Mouse (Mus musculus) neural tube, embryonic 12.5 days (tissue): ENCODE results near the gene Alox12b. TPM values are rescaled to one million over a fixed set of nuclear protein-coding genes. Genes with fewer than 3 reads are reported as not detected.

ENCODE experiments used
- ATAC-seq: fragments of 200-750 bp; cut with Nextera tagmentation; 2 replicates; pipeline ENCODE4 v1.8.0; 2017; ENCODE audit warnings: low read depth, mild to moderate bottlenecking, moderate TSS enrichment, moderate library complexity; ENCODE audit not compliant: low FRiP score
- H3K27ac ChIP-seq: fragments of 300-500 bp; sonication (generic); 2 replicates; pipeline ENCODE4 v1.5.1; 2016
- H3K27me3 ChIP-seq: fragments of 300-500 bp; sonication (generic); replicated peaks from 2 replicates; pipeline ENCODE4 v1.6.1; 2016; ENCODE audit warnings: mild to moderate bottlenecking
- H3K36me3 ChIP-seq: fragments of 300-500 bp; sonication (generic); 2 replicates; pipeline ENCODE4 v1.6.1; 2016; ENCODE audit warnings: mild to moderate bottlenecking
- H3K4me1 ChIP-seq: fragments of 300-500 bp; sonication (generic); 2 replicates; pipeline ENCODE4 v1.6.1; 2016
- H3K4me2 ChIP-seq: fragments of 300-500 bp; sonication (generic); replicated peaks from 2 replicates; pipeline ENCODE4 v1.6.1; 2016; ENCODE audit warnings: mild to moderate bottlenecking
- H3K4me3 ChIP-seq: fragments of 300-500 bp; sonication (generic); 2 replicates; pipeline ENCODE4 v1.5.1; 2016
- H3K9ac ChIP-seq: fragments of 300-500 bp; sonication (generic); 2 replicates; pipeline ENCODE4 v1.6.1; 2016; ENCODE audit warnings: mild to moderate bottlenecking
- H3K9me3 ChIP-seq: fragments of 300-500 bp; sonication (generic); 2 replicates; pipeline ENCODE4 v1.6.1; 2016; ENCODE audit warnings: mild to moderate bottlenecking
- WGBS: fragments of 180-500 bp; shearing (Covaris S2); methylation state at CpG from one replicate; pipeline ENCODE4 v1.1.7; 2016; 5-methylcytosine and 5-hydroxymethylcytosine counted together
- polyA plus RNA-seq: library from polyadenylated mRNA; unstranded; fragments of >200 nt; fragmentation: Nextera tagmentation; extraction: Ambion mirVana; gene quantifications from 2 replicates; pipeline ENCODE4 v1.2.1, GENCODE M21; 2016

Gene Alox12b
- 0.20 TPM in 1 of 2 replicates, not detected in the other for polyA plus RNA-seq

DNA sequence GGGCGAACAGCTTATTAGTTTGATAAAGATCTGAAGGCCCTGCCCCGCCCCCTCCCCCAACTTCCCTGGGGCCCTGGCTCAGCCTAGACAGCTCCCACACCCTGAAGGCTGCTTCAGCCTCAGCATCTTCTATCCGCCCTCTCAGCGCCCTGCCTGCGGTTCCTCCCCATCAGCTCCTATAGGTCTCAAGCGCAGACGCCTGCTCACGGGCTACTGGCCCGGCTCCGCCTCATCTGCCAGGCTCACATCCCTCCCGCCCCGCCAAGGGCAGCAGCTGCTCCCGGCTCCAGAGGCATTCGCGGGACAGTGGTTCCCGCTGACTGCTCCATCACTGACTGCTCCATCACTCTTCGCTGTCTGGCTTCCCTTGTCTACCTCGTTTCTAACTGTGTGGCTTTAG, at the start of gene Alox12b:
Gene Alox12b (plus strand): TSS at position 190 of the 400 bp plus-strand sequence.
- H3K9ac ChIP-seq = 0 out of 2 replicates have a peak within 1 kb of the TSS, but pooled peaks have one; percentile 33

GRCm38 (mm10) chr11:69107676-69108075, 49.1 kb upstream of the Alox12b start:
- Histone ChIP-seq H3K4me3 (no peak overlapping the region), H3K4me1 (no peaks in the 10 kb centered on the region), H3K9ac (no peak overlapping the region), H3K9me3 (no peaks in the 10 kb centered on the region), H3K36me3 (peaks cover 69% of the 10 kb centered on the region), H3K4me2 (no peak overlapping the region), H3K27me3 (no peaks in the 10 kb centered on the region), H3K27ac (no peak overlapping the region)
- WGBS = 92% methylated on average over 11 of the region's 11 CpGs
- no peak for ATAC-seq

More for the DNA sequence above, at the start of gene Alox12b:
- peaks cover 8% of the 10 kb centered on the region for H3K4me1 ChIP-seq
- 5% methylated on average over 18 of the region's 18 CpGs for WGBS
- peak; percentile 56; the same call in 1 of the 2 replicates for ATAC-seq
- peaks cover 21% of the 10 kb centered on the region for H3K27me3 ChIP-seq
- H3K36me3 ChIP-seq = no peaks in the 10 kb centered on the region
- H3K4me2 ChIP-seq = peak within 1 kb of the TSS; percentile 54
- peak within 1 kb of the TSS; percentile 17; the same call in 1 of the 2 replicates for H3K4me3 ChIP-seq
- no peaks in the 10 kb centered on the region for H3K9me3 ChIP-seq
- H3K27ac ChIP-seq = no peak within 1 kb of the TSS

DNA sequence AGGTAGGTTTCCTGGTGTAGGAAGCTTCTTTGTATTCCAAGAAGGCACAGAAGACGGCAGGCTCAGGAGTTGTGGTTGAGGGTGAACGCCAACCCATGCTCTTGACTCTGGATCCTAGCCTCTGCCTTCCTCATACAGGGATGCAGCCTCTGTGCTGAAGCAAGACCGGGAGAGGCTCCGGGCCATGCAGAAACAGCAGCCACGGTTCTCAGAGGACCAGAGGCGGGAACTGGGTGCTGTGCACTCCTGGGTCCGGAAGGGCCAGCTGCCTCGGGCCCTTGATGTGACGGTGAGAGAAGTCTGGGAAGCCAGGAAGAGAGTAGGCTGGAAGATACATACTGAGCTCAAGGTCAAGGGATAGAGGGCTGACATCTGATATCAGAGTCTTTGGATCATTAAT, 48.6 kb upstream of the Alox12b start:
- Histone ChIP-seq H3K9ac (no peak overlapping the region), H3K9me3 (no peaks in the 10 kb centered on the region), H3K27me3 (no peaks in the 10 kb centered on the region), H3K4me2 (no peak overlapping the region), H3K27ac (no peak overlapping the region), H3K4me3 (no peak overlapping the region), H3K36me3 (peaks cover 63% of the 10 kb centered on the region), H3K4me1 (no peaks in the 10 kb centered on the region)
- ATAC-seq = no peak
- 94% methylated on average over 9 of the region's 9 CpGs for WGBS

DNA sequence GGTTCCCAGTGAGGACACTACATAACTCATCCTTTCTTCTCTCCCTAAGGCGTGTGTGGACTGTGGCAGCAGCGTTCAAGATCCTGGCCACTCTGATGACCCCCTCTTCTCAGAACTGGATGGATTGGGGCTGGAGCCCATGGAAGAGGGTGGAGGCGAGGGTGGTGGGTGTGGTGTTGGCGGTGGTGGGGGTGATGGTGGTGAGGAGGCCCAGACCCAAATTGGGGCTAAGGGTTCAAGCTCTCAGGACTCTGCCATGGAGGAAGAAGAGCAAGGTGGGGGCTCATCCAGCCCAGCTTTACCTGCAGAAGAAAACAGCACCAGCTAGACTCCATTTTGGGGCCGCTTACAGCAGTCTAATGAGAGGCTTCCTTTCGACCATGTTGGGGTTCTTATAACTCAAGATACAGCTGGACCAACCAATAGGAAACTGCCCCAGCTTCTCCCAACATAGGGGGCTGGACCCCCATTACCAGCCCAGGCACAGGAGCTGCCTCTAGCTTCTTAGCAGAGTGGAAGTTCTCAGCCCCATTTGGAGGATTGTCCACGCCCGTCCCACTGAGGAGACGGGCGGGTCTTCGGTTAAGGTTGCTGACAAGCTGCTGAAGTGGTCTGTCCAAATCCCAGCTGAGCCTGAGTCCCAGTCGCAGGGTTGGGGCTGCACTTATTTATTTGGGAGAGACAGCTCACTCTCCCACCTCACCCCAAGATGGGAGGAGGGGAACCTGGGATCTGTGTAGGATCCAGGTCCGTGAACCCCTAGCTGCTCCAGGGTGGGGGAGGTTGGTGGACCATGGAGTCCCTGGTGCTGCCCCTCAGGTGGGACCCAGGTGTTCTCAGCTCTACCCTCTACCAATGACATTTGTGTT, 47.5 kb upstream of the Alox12b start:
- Histone ChIP-seq H3K4me1 (no peaks in the 10 kb centered on the region), H3K9ac (no peak overlapping the region), H3K27ac (no peak overlapping the region), H3K9me3 (no peaks in the 10 kb centered on the region), H3K4me2 (no peak overlapping the region), H3K27me3 (no peaks in the 10 kb centered on the region), H3K36me3 (peaks cover 53% of the 10 kb centered on the region), H3K4me3 (no peak overlapping the region)
- ATAC-seq = no peak
- WGBS = 83% methylated on average over 13 of the region's 13 CpGs

- Histone ChIP-seq H3K27ac (no peak overlapping the region), H3K4me2 (peak overlapping the region; percentile 56), H3K27me3 (no peaks in the 10 kb centered on the region; the same call in 1 of the 2 replicates), H3K36me3 (peaks cover 41% of the 10 kb centered on the region), H3K4me3 (peak overlapping the region; percentile 39), H3K9ac (no peak overlapping the region; the same call in 1 of the 2 replicates), H3K9me3 (no peaks in the 10 kb centered on the region), H3K4me1 (no peaks in the 10 kb centered on the region)
- under 1% methylated on average over 30 of the region's 30 CpGs for WGBS
- 0 out of 2 replicates have a peak, but pooled peaks have one; percentile 29 for ATAC-seq
These were observed 46.3 kb upstream of the Alox12b start for GRCm38 (mm10) chr11:69110319-69111046.

DNA sequence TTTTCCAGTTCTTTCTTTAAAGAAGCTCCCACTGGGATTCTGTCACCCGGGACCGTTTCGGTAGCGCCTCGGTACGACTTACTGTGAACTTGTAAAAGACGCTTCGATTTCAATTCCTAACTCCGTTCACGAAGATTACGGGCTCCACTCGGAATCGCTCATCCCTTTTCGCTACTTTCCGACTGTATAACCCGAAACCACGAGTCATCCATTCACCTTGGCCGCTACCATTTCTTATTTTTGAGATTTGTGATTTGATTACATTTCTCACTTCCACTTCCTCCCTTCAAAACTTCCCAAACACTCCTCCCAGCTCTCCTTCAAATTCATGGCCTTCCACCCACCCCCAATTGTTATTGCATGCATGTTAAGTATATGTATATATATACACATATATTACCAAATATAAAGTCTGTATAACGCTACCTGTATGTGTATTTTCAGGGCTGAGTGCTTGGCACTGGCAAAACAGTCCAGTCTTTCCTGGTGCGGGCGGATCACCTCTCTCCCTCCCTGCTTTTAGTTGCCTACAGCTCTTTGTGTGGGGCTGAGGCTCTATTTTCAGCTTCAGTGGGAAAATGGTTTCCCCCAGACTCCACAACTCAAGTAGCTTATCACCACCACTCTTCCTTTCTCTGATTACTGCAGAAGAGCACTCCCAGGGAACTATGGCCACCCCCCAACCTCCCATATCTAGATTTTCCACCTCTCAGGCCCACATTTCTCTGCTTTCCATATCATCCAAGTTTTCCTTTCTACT, 45.6 kb upstream of the Alox12b start:
- no peak for ATAC-seq
- 9% methylated on average over 21 of the region's 21 CpGs for WGBS
- H3K4me2 ChIP-seq = peak overlapping the region; percentile 56
- H3K4me3 ChIP-seq = peak overlapping the region; percentile 39
- H3K27me3 ChIP-seq = no peaks in the 10 kb centered on the region; the same call in 1 of the 2 replicates
- no peaks in the 10 kb centered on the region for H3K4me1 ChIP-seq
- H3K9me3 ChIP-seq = no peaks in the 10 kb centered on the region
- no peak overlapping the region for H3K27ac ChIP-seq
- peaks cover 34% of the 10 kb centered on the region for H3K36me3 ChIP-seq
- no peak overlapping the region; the same call in 1 of the 2 replicates for H3K9ac ChIP-seq

GRCm38 (mm10) chr11:69111865-69112264, 44.9 kb upstream of the Alox12b start:
- 61% methylated on average over 4 of the region's 4 CpGs for WGBS
- Histone ChIP-seq H3K27ac (no peak overlapping the region), H3K36me3 (peaks cover 28% of the 10 kb centered on the region), H3K27me3 (peaks cover 2% of the 10 kb centered on the region; the same call in 1 of the 2 replicates), H3K9ac (no peak overlapping the region), H3K4me3 (no peak overlapping the region), H3K9me3 (no peaks in the 10 kb centered on the region), H3K4me2 (peak overlapping the region; percentile 56), H3K4me1 (0 out of 2 replicates have a peak, but pooled peaks cover under 1% of the 10 kb centered on the region)
- ATAC-seq = no peak

DNA sequence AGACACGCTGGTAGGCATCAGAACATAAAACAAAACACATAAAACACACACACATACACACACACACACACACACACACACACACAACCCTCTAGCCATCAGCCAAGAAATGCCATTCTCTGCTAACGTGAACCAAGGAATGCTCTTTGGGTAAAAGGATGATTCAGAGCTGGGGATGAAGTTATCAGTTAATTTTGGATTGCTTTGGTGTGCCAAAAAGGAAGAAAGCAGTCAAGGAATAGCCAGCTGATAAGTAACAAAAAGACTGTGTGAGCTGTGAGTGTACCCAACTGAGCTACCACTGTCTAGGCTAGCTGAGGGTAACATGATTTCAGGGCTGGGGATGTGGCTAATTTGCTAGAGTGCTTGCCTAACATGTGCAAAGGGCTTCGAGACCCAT, 42.8 kb upstream of the Alox12b start:
- no peaks in the 10 kb centered on the region for H3K9me3 ChIP-seq
- 78% methylated on average over 3 of the region's 3 CpGs for WGBS
- H3K4me2 ChIP-seq = no peak overlapping the region
- H3K36me3 ChIP-seq = peaks cover 6% of the 10 kb centered on the region
- H3K27ac ChIP-seq = no peak overlapping the region
- peaks cover 4% of the 10 kb centered on the region; the same call in 1 of the 2 replicates for H3K27me3 ChIP-seq
- peaks cover 10% of the 10 kb centered on the region for H3K4me1 ChIP-seq
- H3K4me3 ChIP-seq = no peak overlapping the region
- ATAC-seq = no peak
- no peak overlapping the region for H3K9ac ChIP-seq

DNA sequence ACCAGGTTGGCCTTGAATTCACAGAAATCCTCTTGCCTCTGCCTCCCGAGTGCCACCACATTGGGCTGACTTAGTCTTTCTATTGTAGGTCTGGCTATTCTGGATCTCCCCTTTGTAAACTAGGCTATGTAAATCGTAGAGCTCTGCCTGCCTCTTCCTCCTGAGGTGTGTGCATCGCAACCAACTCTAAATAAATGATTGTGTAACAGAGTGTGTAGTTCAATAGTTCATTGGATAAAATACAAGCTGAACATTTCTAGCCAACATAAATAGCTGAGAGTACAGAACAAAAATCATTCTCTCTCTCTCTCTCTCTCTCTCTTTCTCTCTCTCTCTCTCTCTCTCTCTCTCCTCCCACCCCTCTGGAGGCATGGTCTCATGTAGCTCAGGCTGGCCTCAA, 42.2 kb upstream of the Alox12b start:
- Histone ChIP-seq H3K9ac (no peak overlapping the region), H3K4me2 (no peak overlapping the region), H3K27me3 (peaks cover 6% of the 10 kb centered on the region; the same call in 1 of the 2 replicates), H3K27ac (no peak overlapping the region), H3K4me1 (peaks cover 17% of the 10 kb centered on the region), H3K9me3 (no peaks in the 10 kb centered on the region), H3K36me3 (peaks cover under 1% of the 10 kb centered on the region; the same call in 1 of the 2 replicates), H3K4me3 (no peak overlapping the region)
- WGBS = 91% methylated on average over 3 of the region's 3 CpGs
- no peak for ATAC-seq

DNA sequence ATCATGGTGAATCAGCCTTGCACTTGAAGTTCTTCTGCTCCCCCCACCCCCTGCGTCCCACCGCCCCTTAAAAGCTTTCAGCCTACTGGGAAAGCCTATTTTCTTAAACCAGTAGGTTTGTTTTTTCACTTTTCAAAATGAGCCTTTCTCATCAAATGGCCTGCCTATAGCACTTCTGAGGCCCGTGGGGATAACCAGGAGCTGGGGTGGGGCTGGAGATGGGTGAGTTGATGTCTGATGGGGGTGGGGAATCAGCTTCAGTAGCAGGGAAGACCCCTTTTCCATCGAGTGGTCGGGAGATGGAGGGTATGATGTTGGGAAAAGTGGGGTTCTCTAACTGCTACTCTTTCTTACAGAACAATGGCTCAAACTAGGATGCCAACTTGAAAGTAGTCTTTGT, 39.9 kb upstream of the Alox12b start:
- peak overlapping the region; percentile 97 for H3K4me2 ChIP-seq
- H3K4me3 ChIP-seq = no peak overlapping the region
- ATAC-seq = no peak
- H3K27me3 ChIP-seq = peaks cover 16% of the 10 kb centered on the region; the same call in 1 of the 2 replicates
- peaks cover 36% of the 10 kb centered on the region for H3K4me1 ChIP-seq
- H3K9ac ChIP-seq = no peak overlapping the region
- WGBS = 51% methylated on average over 5 of the region's 5 CpGs
- no peaks in the 10 kb centered on the region for H3K9me3 ChIP-seq
- no peak overlapping the region for H3K27ac ChIP-seq
- no peaks in the 10 kb centered on the region for H3K36me3 ChIP-seq
